Mouse (Mus musculus) ES-Bruce4 (cell line): ENCODE measurements around the gene Hbb-bt. TPM values are rescaled to one million over a fixed set of nuclear protein-coding genes. Genes with fewer than 3 reads are reported as not detected.
"Not testable (repeated sequence)": the region's sequence is repeated elsewhere in the genome, so short reads cannot be mapped to it uniquely, and the experiment has no call there.

Experiments used
- H3K27ac ChIP-seq: 2 replicates; pipeline ENCODE4 v1.5.1; 2012; ENCODE audit warnings: low read length, inconsistent platforms; ENCODE audit not compliant: insufficient read depth
- H3K27me3 ChIP-seq: 2 replicates; pipeline ENCODE4 v1.6.1; 2012; ENCODE audit warnings: mild to moderate bottlenecking, low read length, inconsistent platforms; ENCODE audit not compliant: control insufficient read depth, poor library complexity, insufficient read depth, severe bottlenecking
- H3K36me3 ChIP-seq: 2 replicates; pipeline ENCODE4 v1.6.1; 2012; ENCODE audit warnings: inconsistent platforms, mild to moderate bottlenecking, low read length, moderate library complexity; ENCODE audit not compliant: control insufficient read depth, poor library complexity, insufficient read depth, severe bottlenecking
- H3K4me1 ChIP-seq: one replicate; pipeline ENCODE4 v1.8.1; 2011; ENCODE audit warnings: low read length; ENCODE audit not compliant: control insufficient read depth, insufficient read depth
- H3K4me3 ChIP-seq: 2 replicates; pipeline ENCODE4 v1.5.1; 2011; ENCODE audit warnings: low read depth, mild to moderate bottlenecking, low read length
- H3K9ac ChIP-seq: 2 replicates; pipeline ENCODE4 v1.6.1; 2012; ENCODE audit warnings: low read depth, mild to moderate bottlenecking, inconsistent platforms; ENCODE audit not compliant: poor library complexity, severe bottlenecking
- H3K9me3 ChIP-seq: replicated peaks from 2 replicates; pipeline ENCODE4 v1.6.1; 2012; ENCODE audit warnings: mild to moderate bottlenecking, low read length, inconsistent platforms; ENCODE audit not compliant: control insufficient read depth, poor library complexity, insufficient read depth, severe bottlenecking
- CTCF ChIP-seq: IDR thresholded peaks from one replicate; pipeline ENCODE4 v1.8.1; 2011; ENCODE audit warnings: low read depth, low read length
- EP300 ChIP-seq: IDR thresholded peaks from 2 replicates; pipeline ENCODE4 v1.6.1; 2011; ENCODE audit warnings: low read depth, low read length; ENCODE audit not compliant: insufficient read depth
- POLR2A ChIP-seq: IDR thresholded peaks from one replicate; pipeline ENCODE4 v1.8.1; 2011; ENCODE audit warnings: low read length; ENCODE audit not compliant: insufficient read depth
- polyA plus RNA-seq: library from polyadenylated mRNA; stranded (reverse); fragments of >200 nt; gene quantifications from 2 replicates; pipeline ENCODE4 v1.2.4, GENCODE M21; 2011; ENCODE audit warnings: low read depth; ENCODE audit not compliant: missing spikeins, insufficient read depth, insufficient read length

Gene Hbb-bt
- polyA plus RNA-seq, 1 experiment, result 2.2 TPM

DNA sequence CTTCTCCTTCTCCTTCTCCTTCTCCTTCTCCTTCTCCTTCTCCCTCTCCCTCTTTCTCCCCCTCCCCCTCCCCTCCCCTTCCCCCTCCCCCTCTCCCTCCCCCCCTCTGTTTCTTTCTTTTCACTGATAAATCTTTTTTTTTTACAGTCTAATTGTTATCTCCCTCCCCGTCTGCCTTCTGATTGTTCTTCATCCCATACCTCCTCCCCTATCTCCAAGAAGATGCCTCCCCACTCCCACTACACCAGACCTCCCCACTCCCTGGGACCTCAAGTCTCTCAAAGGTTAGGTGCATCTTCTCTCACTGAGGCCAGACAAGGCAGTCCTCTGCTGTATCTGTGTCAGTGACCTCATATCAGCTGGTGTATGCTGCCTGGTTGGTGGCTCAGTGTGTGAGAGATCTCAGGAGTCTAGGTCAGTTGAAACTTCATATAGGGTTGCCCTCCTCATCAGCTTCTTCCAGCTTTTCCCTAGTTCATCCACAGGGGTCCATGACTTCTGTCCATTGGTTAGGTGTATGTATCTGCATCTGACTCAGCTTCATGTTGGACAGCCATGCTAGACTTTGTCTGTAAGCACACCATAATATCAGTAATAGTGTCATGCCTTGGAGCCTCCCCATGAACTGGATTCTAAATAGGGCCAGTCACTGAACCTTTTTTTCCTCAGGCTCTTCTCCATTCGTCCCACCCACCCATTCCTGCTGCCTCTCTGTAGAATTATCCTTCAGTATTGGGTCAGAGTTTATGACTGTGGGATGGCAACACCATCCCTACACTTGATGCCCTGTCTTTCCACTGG is 30.9 kb upstream of the Hbb-bt start:
- no peak overlapping the region for H3K4me3 ChIP-seq
- 0 out of 2 replicates have a peak, but pooled peaks cover 3% of the 10 kb centered on the region for H3K9me3 ChIP-seq
- no peak for TF ChIP-seq EP300
- TF ChIP-seq CTCF, result no peak
- no peak for TF ChIP-seq POLR2A
- no peaks in the 10 kb centered on the region for H3K36me3 ChIP-seq
- no peak overlapping the region for H3K27ac ChIP-seq
- H3K4me1 ChIP-seq, result no peaks in the 10 kb centered on the region
- no peak overlapping the region for H3K9ac ChIP-seq
- no peaks in the 10 kb centered on the region for H3K27me3 ChIP-seq

DNA sequence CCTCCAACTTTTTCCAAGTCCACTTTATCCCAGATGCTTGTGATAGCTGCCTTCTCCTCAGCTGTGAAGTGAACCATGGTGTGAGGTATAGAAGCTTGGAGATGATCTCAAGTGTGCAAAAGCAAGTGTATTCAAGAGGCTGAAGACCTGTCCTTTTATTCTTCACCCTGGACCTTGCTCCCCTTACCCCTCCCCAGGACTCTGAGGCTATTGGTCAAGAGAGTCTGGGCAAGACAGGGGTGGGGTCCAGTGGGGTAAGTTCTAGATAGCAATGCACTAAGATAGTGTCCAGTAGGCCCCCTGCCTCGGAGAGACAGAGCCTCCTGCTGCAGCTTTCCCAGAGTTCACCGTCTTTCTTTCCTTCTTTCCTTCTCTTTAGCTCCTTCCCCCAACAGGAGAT is 29.2 kb upstream of the Hbb-bt start, which contains the start of gene Hbb-bh1:
TSS of gene Hbb-bh1 (minus strand) at position 131 of the 400 bp plus-strand sequence.
- Histone ChIP-seq H3K9me3 (no peaks in the 10 kb centered on the region), H3K36me3 (no peaks in the 10 kb centered on the region), H3K9ac (no peak within 1 kb of the TSS), H3K27ac (no peak within 1 kb of the TSS), H3K27me3 (no peaks in the 10 kb centered on the region), H3K4me3 (no peak within 1 kb of the TSS), H3K4me1 (no peaks in the 10 kb centered on the region)
- no peak for TF ChIP-seq CTCF

DNA sequence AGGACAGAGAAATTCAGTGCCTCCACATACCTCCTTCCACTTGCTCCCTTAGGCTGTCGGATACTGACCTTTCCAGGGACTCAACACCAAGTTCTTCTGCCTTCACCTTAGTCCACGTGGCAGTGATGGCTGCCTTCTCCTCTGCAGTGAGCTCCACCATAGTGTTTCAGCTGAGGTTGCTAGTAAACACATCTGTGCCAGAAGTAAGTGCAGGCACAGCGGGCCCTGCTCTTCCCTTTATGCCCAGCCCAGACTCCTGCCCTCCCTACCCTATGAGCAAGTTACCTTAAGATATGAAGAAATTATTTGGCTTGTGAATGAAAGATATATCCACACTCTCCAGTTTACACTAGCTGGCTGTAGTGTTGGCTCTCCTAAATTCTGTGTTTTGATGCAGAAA is 26.5 kb upstream of the Hbb-bt start, which contains the start of gene Hbb-bh2:
TSS of gene Hbb-bh2 (minus strand) at position 253 of the 400 bp plus-strand sequence.
- Histone ChIP-seq H3K9me3 (no peaks in the 10 kb centered on the region), H3K9ac (no peak within 1 kb of the TSS), H3K4me1 (no peaks in the 10 kb centered on the region), H3K27me3 (no peaks in the 10 kb centered on the region), H3K4me3 (no peak within 1 kb of the TSS), H3K36me3 (no peaks in the 10 kb centered on the region), H3K27ac (no peak within 1 kb of the TSS)
- TF ChIP-seq CTCF (no peak), EP300 (no peak), POLR2A (no peak)

DNA sequence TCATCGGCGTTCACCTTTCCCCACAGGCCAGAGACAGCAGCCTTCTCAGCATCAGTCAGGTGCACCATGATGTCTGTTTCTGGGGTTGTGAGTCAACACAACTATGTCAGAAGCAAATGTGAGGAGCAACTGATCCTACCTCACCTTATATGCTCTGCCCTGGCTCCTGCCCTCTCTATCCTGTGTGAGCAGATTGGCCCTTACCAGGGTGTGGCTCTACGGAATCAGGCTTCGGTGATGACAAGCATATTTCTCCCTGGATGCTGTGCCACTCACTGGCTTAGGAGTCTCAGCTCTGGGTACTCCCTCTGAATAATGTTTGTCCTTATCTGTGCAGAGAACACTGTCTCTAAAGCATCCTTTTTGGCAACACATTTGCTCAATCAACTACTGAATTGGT is 14.0 kb upstream of the Hbb-bt start, which contains the start of gene Hbb-bs:
TSS of gene Hbb-bs (minus strand) at position 289 of the 400 bp plus-strand sequence.
- no peaks in the 10 kb centered on the region for H3K4me1 ChIP-seq
- H3K36me3 ChIP-seq, result no peaks in the 10 kb centered on the region
- no peaks in the 10 kb centered on the region for H3K27me3 ChIP-seq
- no peak for TF ChIP-seq POLR2A
- TF ChIP-seq CTCF, result no peak
- TF ChIP-seq EP300, result no peak
- H3K9ac ChIP-seq, result no peak within 1 kb of the TSS
- no peak within 1 kb of the TSS for H3K4me3 ChIP-seq
- no peak within 1 kb of the TSS for H3K27ac ChIP-seq
- H3K9me3 ChIP-seq, result no peaks in the 10 kb centered on the region

DNA sequence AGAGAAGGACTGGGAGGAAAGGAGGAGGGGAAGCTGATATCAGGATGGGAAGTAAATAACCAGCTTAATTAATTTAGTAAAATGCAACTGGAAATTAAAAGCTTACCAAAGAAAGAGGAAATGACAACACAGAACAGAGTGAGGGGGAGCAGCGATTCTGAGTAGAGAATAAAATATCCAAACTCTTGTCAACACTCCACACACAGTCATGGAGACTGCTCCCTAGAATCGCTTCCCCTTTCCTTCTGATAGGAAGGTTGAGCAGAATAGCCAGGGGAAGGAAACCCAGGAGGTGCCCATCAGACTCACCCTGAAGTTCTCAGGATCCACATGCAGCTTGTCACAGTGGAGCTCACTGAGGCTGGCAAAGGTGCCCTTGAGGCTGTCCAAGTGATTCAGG is 13.3 kb upstream of the Hbb-bt start:
- not testable (repeated sequence) for H3K4me1 ChIP-seq, H3K27ac ChIP-seq, H3K4me3 ChIP-seq, H3K27me3 ChIP-seq, H3K9ac ChIP-seq, H3K36me3 ChIP-seq, H3K9me3 ChIP-seq

DNA sequence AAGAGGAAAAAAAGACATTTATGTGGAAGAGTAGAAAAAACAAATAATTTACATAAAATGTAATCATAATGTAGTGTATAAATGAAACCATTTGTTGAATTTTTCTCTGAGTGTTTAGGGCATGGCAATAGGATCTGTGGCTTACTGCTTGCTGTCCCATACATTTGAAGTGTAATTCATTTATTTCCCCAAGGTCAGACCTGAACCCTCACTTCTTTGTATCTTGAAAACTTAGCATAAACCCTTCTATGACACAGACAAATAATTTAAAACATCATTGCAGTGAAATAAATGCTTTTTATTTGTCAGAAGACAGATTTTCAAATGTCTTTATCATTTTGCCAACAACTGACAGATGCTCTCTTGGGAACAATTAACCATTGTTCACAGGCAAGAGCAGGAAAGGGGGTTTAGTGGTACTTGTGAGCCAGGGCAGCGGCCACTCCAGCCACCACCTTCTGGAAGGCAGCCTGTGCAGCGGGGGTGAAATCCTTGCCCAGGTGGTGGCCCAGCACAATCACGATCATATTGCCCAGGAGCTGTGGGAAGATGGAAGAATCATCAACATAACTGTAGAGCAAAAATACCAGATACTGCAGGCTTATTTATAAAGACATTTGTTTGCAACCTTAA is 12.6 kb upstream of the Hbb-bt start:
- TF ChIP-seq EP300 (no peak), POLR2A (no peak), CTCF (no peak)
- H3K9ac ChIP-seq, result no peak overlapping the region
- H3K36me3 ChIP-seq, result no peaks in the 10 kb centered on the region
- H3K27me3 ChIP-seq, result no peaks in the 10 kb centered on the region
- H3K9me3 ChIP-seq, result no peaks in the 10 kb centered on the region
- H3K27ac ChIP-seq, result no peak overlapping the region
- H3K4me1 ChIP-seq, result no peaks in the 10 kb centered on the region
- no peak overlapping the region for H3K4me3 ChIP-seq
